Mouse (Mus musculus) spleen, adult 18-20 months (tissue): ENCODE data around the gene Cd2bp2.

Source experiments
- DNase-seq, 2 experiments: peaks; one replicate each; pipeline ENCODE4 v3.0.0; 2022; ENCODE audit warnings: mixed read lengths in 2 of 2

Gene Cd2bp2

GRCm38 (mm10) chr7:127195544-127196295, at the start of gene Cd2bp2:
Gene Cd2bp2, minus strand, starts transcription at chr7:127196050.
- DNase-seq: peak; percentile 86 to 87

GRCm38 (mm10) chr7:127244658-127245510, 49.0 kb upstream of the Cd2bp2 start:
- DNase-seq: no peak

GRCm38 (mm10) chr7:127243870-127244657, 48.2 kb upstream of the Cd2bp2 start, which contains the start of gene Zfp771:
Gene Zfp771, plus strand, starts transcription at chr7:127244274.
- DNase-seq: peak; percentile 92 to 96

GRCm38 (mm10) chr7:127243361-127243867, 47.6 kb upstream of the Cd2bp2 start:
- DNase-seq: no peak

- DNase-seq: no peak
Measured at GRCm38 (mm10) chr7:127234777-127235176, 38.9 kb upstream of the Cd2bp2 start.

- DNase-seq: no peak
Measured at GRCm38 (mm10) chr7:127233765-127234164, 37.9 kb upstream of the Cd2bp2 start.

GRCm38 (mm10) chr7:127233368-127233749, 37.5 kb upstream of the Cd2bp2 start:
- DNase-seq: no peak

- peak; percentile 70 to 81 for DNase-seq
Measured at GRCm38 (mm10) chr7:127232622-127233367, 36.9 kb upstream of the Cd2bp2 start, which contains the start of the genes Zfp553 and Sept1. Gene Zfp553, plus strand, starts transcription at chr7:127233061. Gene Sept1, minus strand, starts transcription at chr7:127233130.

- DNase-seq: no peak
Measured at GRCm38 (mm10) chr7:127231826-127232621, 36.2 kb upstream of the Cd2bp2 start.

GRCm38 (mm10) chr7:127231376-127231775, 35.5 kb upstream of the Cd2bp2 start:
- no peak for DNase-seq

- peak; percentile 71 to 87 for DNase-seq
Measured at GRCm38 (mm10) chr7:127228615-127229303, 32.9 kb upstream of the Cd2bp2 start.

GRCm38 (mm10) chr7:127225147-127225995, 29.5 kb upstream of the Cd2bp2 start:
- DNase-seq: no peak

GRCm38 (mm10) chr7:127224616-127225015, 28.8 kb upstream of the Cd2bp2 start:
- no peak for DNase-seq

GRCm38 (mm10) chr7:127223515-127224478, 27.9 kb upstream of the Cd2bp2 start:
- no peak for DNase-seq

- no peak for DNase-seq
Measured at GRCm38 (mm10) chr7:127223106-127223505, 27.3 kb upstream of the Cd2bp2 start.

GRCm38 (mm10) chr7:127220440-127220839, 24.6 kb upstream of the Cd2bp2 start:
- no peak for DNase-seq

GRCm38 (mm10) chr7:127218670-127219069, 22.8 kb upstream of the Cd2bp2 start:
- DNase-seq: no peak
